Mouse (Mus musculus) CH12.LX (cell line): ENCODE measurements around the gene Tinf2. TPM values are rescaled to one million over a fixed set of nuclear protein-coding genes. Genes with fewer than 3 reads are reported as not detected.
A peak's percentile ranks its signal among the peaks of the same experiment; 100 is the strongest.

Experiments used
- DNase-seq: peaks from one replicate; pipeline ENCODE4 v3.0.0-alpha.2; 2013; ENCODE audit errors: extremely low read depth
- H3K27ac ChIP-seq: 2 replicates; pipeline ENCODE4 v1.5.1; 2012; ENCODE audit warnings: low read depth, mild to moderate bottlenecking, control low read depth, moderate library complexity; ENCODE audit not compliant: insufficient read depth
- H3K27me3 ChIP-seq: replicated peaks from 2 replicates; pipeline ENCODE3; 2012; ENCODE audit warnings: inconsistent platforms
- H3K36me3 ChIP-seq, 2 experiments: replicated peaks in 1 of 2; 2 replicates each; pipeline versions ENCODE3 to v1.6.1; 2012; ENCODE audit warnings: inconsistent platforms in 1 of 2, low read length in 1 of 2, mild to moderate bottlenecking in 1 of 2, mixed read lengths in 1 of 2, moderate library complexity in 1 of 2; ENCODE audit not compliant: control insufficient read depth in 1 of 2, insufficient read depth in 1 of 2
- H3K4me1 ChIP-seq, 2 experiments: 2 replicates each; pipeline ENCODE4 v1.6.1; 2012; ENCODE audit warnings: inconsistent platforms in 1 of 2, moderate library complexity in 1 of 2; ENCODE audit not compliant: insufficient read depth in 2 of 2, control insufficient read depth in 1 of 2
- H3K4me2 ChIP-seq: 2 replicates; pipeline ENCODE4 v1.6.1; 2012; ENCODE audit warnings: low read depth, mild to moderate bottlenecking, control low read depth; ENCODE audit not compliant: poor library complexity, insufficient read depth, severe bottlenecking
- H3K4me3 ChIP-seq, 3 experiments: fragments of 150-350 bp in 1 of 3; sonication (generic) in 1 of 3; replicated peaks in 1 of 3; 2 replicates each; pipeline versions ENCODE3 to v1.5.1; 2011 to 2012; ENCODE audit warnings: low read depth in 2 of 3, low read length in 2 of 3, mild to moderate bottlenecking in 2 of 3, moderate library complexity in 2 of 3, control low read depth in 1 of 3, improper control_type of control experiment in 1 of 3, inconsistent platforms in 1 of 3, mixed read lengths in 1 of 3; ENCODE audit not compliant: poor library complexity in 1 of 3
- H3K79me2 ChIP-seq: replicated peaks from 2 replicates; pipeline ENCODE4 v1.6.1; 2012; ENCODE audit warnings: mild to moderate bottlenecking, moderate library complexity; ENCODE audit not compliant: control insufficient read depth, poor library complexity, insufficient read depth, severe bottlenecking; ENCODE audit errors: extremely low read depth
- H3K9ac ChIP-seq: 2 replicates; pipeline ENCODE4 v1.6.1; 2012; ENCODE audit warnings: low read depth, mild to moderate bottlenecking, control low read depth, moderate library complexity; ENCODE audit not compliant: insufficient read depth
- H3K9me3 ChIP-seq: replicated peaks from 2 replicates; pipeline ENCODE3; 2012; ENCODE audit warnings: low read length, inconsistent platforms, mixed read lengths
- BHLHE40 ChIP-seq: IDR thresholded peaks from 2 replicates; pipeline ENCODE4 v1.6.1; 2011; ENCODE audit warnings: mild to moderate bottlenecking, low read depth, low read length, improper control_type of control experiment
- CHD1 ChIP-seq: IDR thresholded peaks from 2 replicates; pipeline ENCODE4 v1.6.1; 2012; ENCODE audit warnings: low read depth, low read length, improper control_type of control experiment, inconsistent platforms
- CHD2 ChIP-seq: IDR thresholded peaks from 2 replicates; pipeline ENCODE4 v1.6.1; 2011; ENCODE audit warnings: low read length, improper control_type of control experiment
- CTCF ChIP-seq, 2 experiments: IDR thresholded peaks in 1 of 2; conservative IDR thresholded peaks in 1 of 2; 2 replicates each; pipeline ENCODE4 v1.5.1; 2011 to 2012; ENCODE audit warnings: low read depth in 2 of 2, low read length in 2 of 2, improper control_type of control experiment in 1 of 2, inconsistent platforms in 1 of 2, mild to moderate bottlenecking in 1 of 2, moderate library complexity in 1 of 2
- E2F4 ChIP-seq: IDR thresholded peaks from 2 replicates; pipeline ENCODE4 v1.6.1; 2011; ENCODE audit warnings: low read depth, low read length, improper control_type of control experiment; ENCODE audit not compliant: insufficient replicate concordance
- ELF1 ChIP-seq: IDR thresholded peaks from 2 replicates; pipeline ENCODE4 v1.6.1; 2014; ENCODE audit warnings: low read depth, mild to moderate bottlenecking, inconsistent platforms, low read length, improper control_type of control experiment
- EP300 ChIP-seq: IDR thresholded peaks from 2 replicates; pipeline ENCODE4 v1.6.1; 2011; ENCODE audit warnings: low read length, improper control_type of control experiment
- ETS1 ChIP-seq: conservative IDR thresholded peaks from 2 replicates; pipeline ENCODE4 v1.6.1; 2012; ENCODE audit warnings: low read depth, mild to moderate bottlenecking, inconsistent platforms, low read length, improper control_type of control experiment, moderate library complexity
- GABPA ChIP-seq: IDR thresholded peaks from 2 replicates; pipeline ENCODE4 v1.6.1; 2012; ENCODE audit warnings: low read depth, low read length, improper control_type of control experiment, inconsistent platforms; ENCODE audit not compliant: insufficient replicate concordance
- HCFC1 ChIP-seq: IDR thresholded peaks from 2 replicates; pipeline ENCODE4 v1.6.1; 2012; ENCODE audit warnings: low read depth, mild to moderate bottlenecking, inconsistent platforms, low read length, improper control_type of control experiment
- IRF4 ChIP-seq: IDR thresholded peaks from 2 replicates; pipeline ENCODE4 v1.6.1; 2014; ENCODE audit warnings: low read depth, mild to moderate bottlenecking, inconsistent platforms, low read length, improper control_type of control experiment
- JUN ChIP-seq: IDR thresholded peaks from 2 replicates; pipeline ENCODE4 v1.6.1; 2011; ENCODE audit warnings: low read depth, mild to moderate bottlenecking, low read length, improper control_type of control experiment, moderate library complexity; ENCODE audit not compliant: insufficient read depth
- JUND ChIP-seq: conservative IDR thresholded peaks from 2 replicates; pipeline ENCODE4 v1.6.1; 2011; ENCODE audit warnings: low read depth, low read length, improper control_type of control experiment
- KAT2A ChIP-seq: IDR thresholded peaks from 2 replicates; pipeline ENCODE4 v1.6.1; 2012; ENCODE audit warnings: low read length, improper control_type of control experiment, inconsistent platforms; ENCODE audit not compliant: insufficient replicate concordance
- MAFK ChIP-seq: IDR thresholded peaks from 2 replicates; pipeline ENCODE4 v1.6.1; 2011; ENCODE audit warnings: low read length, improper control_type of control experiment; ENCODE audit not compliant: insufficient replicate concordance
- MAX ChIP-seq: IDR thresholded peaks from 2 replicates; pipeline ENCODE4 v1.6.1; 2011; ENCODE audit warnings: low read length, improper control_type of control experiment
- MAZ ChIP-seq: IDR thresholded peaks from 2 replicates; pipeline ENCODE4 v1.6.1; 2012; ENCODE audit warnings: low read depth, mild to moderate bottlenecking, inconsistent platforms, low read length, improper control_type of control experiment, moderate library complexity
- MEF2A ChIP-seq: IDR thresholded peaks from 2 replicates; pipeline ENCODE4 v1.6.1; 2014; ENCODE audit warnings: low read depth, mild to moderate bottlenecking, inconsistent platforms, low read length, improper control_type of control experiment, borderline replicate concordance
- MXI1 ChIP-seq: IDR thresholded peaks from 2 replicates; pipeline ENCODE4 v1.6.1; 2011; ENCODE audit warnings: mild to moderate bottlenecking, low read depth, low read length, improper control_type of control experiment
- MYC ChIP-seq: IDR thresholded peaks from 2 replicates; pipeline ENCODE4 v1.6.1; 2011; ENCODE audit warnings: low read depth, mild to moderate bottlenecking, improper control_type of control experiment, low read length
- NELFE ChIP-seq: IDR thresholded peaks from 2 replicates; pipeline ENCODE4 v1.6.1; 2011; ENCODE audit warnings: low read depth, low read length, improper control_type of control experiment
- NRF1 ChIP-seq: IDR thresholded peaks from 2 replicates; pipeline ENCODE4 v1.6.1; 2014; ENCODE audit warnings: low read depth, mild to moderate bottlenecking, inconsistent platforms, low read length, improper control_type of control experiment, moderate library complexity
- PAX5 ChIP-seq: IDR thresholded peaks from 2 replicates; pipeline ENCODE4 v1.6.1; 2012; ENCODE audit warnings: low read length, inconsistent platforms, mixed read lengths
- POLR2A ChIP-seq: IDR thresholded peaks from 2 replicates; pipeline ENCODE4 v1.6.1; 2011; ENCODE audit warnings: low read depth, mild to moderate bottlenecking, improper control_type of control experiment, low read length
- POLR2AphosphoS2 ChIP-seq: IDR thresholded peaks from 2 replicates; pipeline ENCODE4 v1.6.1; 2011; ENCODE audit warnings: low read depth, low read length, improper control_type of control experiment
- RCOR1 ChIP-seq: conservative IDR thresholded peaks from 2 replicates; pipeline ENCODE4 v1.6.1; 2012; ENCODE audit warnings: low read depth, mild to moderate bottlenecking, inconsistent platforms, low read length, improper control_type of control experiment
- SIN3A ChIP-seq: IDR thresholded peaks from 2 replicates; pipeline ENCODE4 v1.6.1; 2012; ENCODE audit warnings: low read length, improper control_type of control experiment, inconsistent platforms
- SMC3 ChIP-seq: IDR thresholded peaks from 2 replicates; pipeline ENCODE4 v1.6.1; 2011; ENCODE audit warnings: low read depth, low read length, improper control_type of control experiment
- TBP ChIP-seq: conservative IDR thresholded peaks from 2 replicates; pipeline ENCODE4 v1.6.1; 2011; ENCODE audit warnings: low read depth, low read length, improper control_type of control experiment
- TCF12 ChIP-seq: IDR thresholded peaks from 2 replicates; pipeline ENCODE4 v1.6.1; 2014; ENCODE audit warnings: low read depth, mild to moderate bottlenecking, inconsistent platforms, low read length, improper control_type of control experiment
- UBTF ChIP-seq: IDR thresholded peaks from 2 replicates; pipeline ENCODE4 v1.6.1; 2012; ENCODE audit warnings: low read depth, mild to moderate bottlenecking, inconsistent platforms, low read length, improper control_type of control experiment, moderate library complexity
- USF1 ChIP-seq: IDR thresholded peaks from 2 replicates; pipeline ENCODE4 v1.6.1; 2014; ENCODE audit warnings: low read depth, mild to moderate bottlenecking, inconsistent platforms, low read length, improper control_type of control experiment
- USF2 ChIP-seq: conservative IDR thresholded peaks from 2 replicates; pipeline ENCODE4 v1.6.1; 2011; ENCODE audit warnings: low read depth, low read length, improper control_type of control experiment
- ZC3H11A ChIP-seq: IDR thresholded peaks from 2 replicates; pipeline ENCODE4 v1.6.1; 2012; ENCODE audit warnings: low read depth, mild to moderate bottlenecking, inconsistent platforms, low read length, improper control_type of control experiment
- ZKSCAN1 ChIP-seq: IDR thresholded peaks from 2 replicates; pipeline ENCODE4 v1.6.1; 2012; ENCODE audit warnings: low read depth, inconsistent platforms, low read length, improper control_type of control experiment, borderline replicate concordance
- ZMIZ1 ChIP-seq: IDR thresholded peaks from 2 replicates; pipeline ENCODE4 v1.6.1; 2012; ENCODE audit warnings: low read depth, mild to moderate bottlenecking, inconsistent platforms, low read length, improper control_type of control experiment
- ZNF384 ChIP-seq: IDR thresholded peaks from 2 replicates; pipeline ENCODE4 v1.6.1; 2012; ENCODE audit warnings: low read depth, low read length, improper control_type of control experiment, inconsistent platforms
- dilution Hi-C: fragments of 300-500 bp; cut with MboI; formaldehyde crosslinking; loops from 2 replicates; pipeline ENCODE4 v1.14.3; 2020; ENCODE audit warnings: low sequenced_read_pairs; ENCODE audit not compliant: extremely low pct_unique_long_range_greater_than_20kb, extremely low pct_ligation_motif_present
- in situ Hi-C: fragments of 300-500 bp; cut with MboI; formaldehyde crosslinking; loops from 3 replicates; pipeline ENCODE4 v1.14.3; 2019; ENCODE audit warnings: low sequenced_read_pairs, low pct_ligation_motif_present, low pct_unique_long_range_greater_than_20kb, mixed read lengths
- polyA plus RNA-seq: library from polyadenylated mRNA; unstranded; fragments of >175 nt; gene quantifications from 2 replicates; pipeline ENCODE4 v1.2.1, GENCODE M21; 2012; ENCODE audit warnings: low read depth; ENCODE audit not compliant: insufficient read length
- total RNA-seq, 2 experiments: library from RNA; depleted of rRNA; stranded (reverse); fragments of 300-350 nt in 1 of 2; fragments of >200 nt in 1 of 2; gene quantifications; 2 replicates each; pipeline ENCODE4 v1.2.3; 2012 to 2014

Gene Tinf2
- total and polyA plus RNA-seq, 3 experiments, result 23.3 to 31.1 (median 29.1) TPM

- H3K36me3 ChIP-seq, result peaks cover 28 to 53% of the 10 kb centered on the region in 2 experiments
- DNase-seq, result peak; percentile 75
Measured at GRCm38 (mm10) chr14:55643060-55643907, 38.3 kb downstream of the Tinf2 start, which contains the start of gene Tm9sf1. Tm9sf1 (minus strand) TSS chr14:55643806.

GRCm38 (mm10) chr14:55642679-55643059 lies 39.0 kb downstream of the Tinf2 start:
- H3K9ac ChIP-seq, result peak overlapping the region; percentile 74
- H3K4me1 ChIP-seq, result peaks cover 4 to 45% of the 10 kb centered on the region in 2 experiments; a peak in 2 of 4 replicates
- DNase-seq, result no peak
- H3K79me2 ChIP-seq, result peaks cover 38% of the 10 kb centered on the region
- dilution Hi-C loops, result no loop called here
- peak overlapping the region; percentile 77 to 96 (median 93) for H3K4me3 ChIP-seq
- in situ Hi-C loops, result no loop called here
- no peak for TF ChIP-seq NRF1
- TF ChIP-seq GABPA, result no peak
- TF ChIP-seq ELF1, result no peak
- TF ChIP-seq PAX5, result no peak
- no peak for TF ChIP-seq UBTF
- TF ChIP-seq ETS1, result no peak
- TF ChIP-seq ZC3H11A, result no peak
- no peak for TF ChIP-seq HCFC1
- TF ChIP-seq ZMIZ1, result no peak
- no peak for TF ChIP-seq USF2
- no peak for TF ChIP-seq MEF2A
- TF ChIP-seq, all 38 proteins: peak for 0
- peaks cover 35 to 59% of the 10 kb centered on the region in 2 experiments for H3K36me3 ChIP-seq
- no peaks in the 10 kb centered on the region for H3K27me3 ChIP-seq
- peak overlapping the region; percentile 52; the same call in 1 of the 2 replicates for H3K27ac ChIP-seq
- H3K4me2 ChIP-seq, result peak overlapping the region; percentile 93
- H3K9me3 ChIP-seq, result no peaks in the 10 kb centered on the region

More at GRCm38 (mm10) chr14:55643060-55643907, 38.3 kb downstream of the Tinf2 start, which contains the start of gene Tm9sf1:
- H3K4me1 ChIP-seq, result peaks cover 4 to 45% of the 10 kb centered on the region in 2 experiments; a peak in 2 of 4 replicates
- H3K9ac ChIP-seq, result peak within 1 kb of the TSS; percentile 74
- peaks cover 38% of the 10 kb centered on the region for H3K79me2 ChIP-seq
- H3K27me3 ChIP-seq, result no peaks in the 10 kb centered on the region
- H3K9me3 ChIP-seq, result no peaks in the 10 kb centered on the region
- dilution Hi-C loops, result no loop called here
- H3K27ac ChIP-seq, result peak within 1 kb of the TSS; percentile 52
- peak; percentile 100 for TF ChIP-seq MAX
- TF ChIP-seq ZNF384, result no peak
- 0 out of 2 replicates have a peak, but pooled peaks have one; percentile 34 for TF ChIP-seq MYC
- TF ChIP-seq CTCF (conservative IDR thresholded peaks at IDR 0.05 in 1 of 2, IDR thresholded peaks at IDR 0.05 in 1 of 2; ENCODE audit: low read depth in 2 of 2, low read length in 2 of 2), result peak in 1 of 2 experiments; percentile 15; a peak in 2 of 4 replicates
- TF ChIP-seq MAZ, result no peak
- TF ChIP-seq NELFE, result peak; percentile 71
- TF ChIP-seq GABPA, result peak; percentile 22; the same call in 1 of the 2 replicates
- TF ChIP-seq IRF4, result peak; percentile 38; the same call in 1 of the 2 replicates
- 0 out of 2 replicates have a peak, but pooled peaks have one; percentile 15 for TF ChIP-seq ETS1
- TF ChIP-seq BHLHE40, result peak; percentile 22; the same call in 1 of the 2 replicates
- TF ChIP-seq ZKSCAN1, result no peak
- no peak for TF ChIP-seq CHD1
- no peak for TF ChIP-seq USF2
- TF ChIP-seq MXI1, result peak; percentile 80
- TF ChIP-seq SMC3, result no peak
- no peak for TF ChIP-seq JUND
- TF ChIP-seq USF1, result no peak
- TF ChIP-seq POLR2A, result peak; percentile 80
- TF ChIP-seq KAT2A, result peak; percentile 80; the same call in 1 of the 2 replicates
- TF ChIP-seq MEF2A, result peak; percentile 70
- peak; percentile 40 for TF ChIP-seq TCF12
- TF ChIP-seq EP300, result no peak
- TF ChIP-seq ZMIZ1, result peak; percentile 87
- TF ChIP-seq MAFK, result no peak
- peak; percentile 88 for TF ChIP-seq HCFC1
- TF ChIP-seq ZC3H11A, result no peak
- TF ChIP-seq JUN, result no peak
- TF ChIP-seq UBTF, result no peak; the same call in 1 of the 2 replicates
- no peak for TF ChIP-seq PAX5
- TF ChIP-seq SIN3A, result peak; percentile 83
- no peak for TF ChIP-seq RCOR1
- TF ChIP-seq ELF1, result peak; percentile 95
- peak; percentile 64 for TF ChIP-seq POLR2AphosphoS2
- TF ChIP-seq NRF1, result no peak
- 0 out of 2 replicates have a peak, but pooled peaks have one; percentile 29 for TF ChIP-seq CHD2
- peak; percentile 60; the same call in 1 of the 2 replicates for TF ChIP-seq E2F4
- TF ChIP-seq TBP, result 0 out of 2 replicates have a peak, but pooled peaks have one; percentile 28
- peak within 1 kb of the TSS; percentile 77 to 96 (median 93) for H3K4me3 ChIP-seq
- peak within 1 kb of the TSS; percentile 94 for H3K4me2 ChIP-seq
- in situ Hi-C loops, result no loop called here
